Mouse (Mus musculus) midbrain, embryonic 11.5 days (tissue): ENCODE measurements around the gene Nfkb2. TPM values are rescaled to one million over a fixed set of nuclear protein-coding genes. Genes with fewer than 3 reads are reported as not detected.

Source experiments
- ATAC-seq: fragments of 200-750 bp; cut with Nextera tagmentation; 2 replicates; pipeline ENCODE4 v1.8.0; 2017; ENCODE audit warnings: moderate TSS enrichment, moderate library complexity; ENCODE audit not compliant: low FRiP score
- DNase-seq: peaks from one replicate; pipeline ENCODE4 v3.0.0; 2015; ENCODE audit warnings: low spot score; ENCODE audit errors: missing footprints
- H3K27ac ChIP-seq: fragments of 300-500 bp; sonication (generic); 2 replicates; pipeline ENCODE4 v1.5.1; 2014; ENCODE audit warnings: low read depth, low read length
- H3K27me3 ChIP-seq: fragments of 300-500 bp; sonication (generic); 2 replicates; pipeline ENCODE4 v1.6.1; 2014; ENCODE audit warnings: mild to moderate bottlenecking, low read length, moderate library complexity, mixed read lengths; ENCODE audit not compliant: control insufficient read depth, insufficient read depth
- H3K36me3 ChIP-seq: fragments of 300-500 bp; sonication (generic); 2 replicates; pipeline ENCODE4 v1.6.1; 2014; ENCODE audit warnings: mild to moderate bottlenecking, low read length, moderate library complexity, mixed read lengths; ENCODE audit not compliant: control insufficient read depth, insufficient read depth
- H3K4me1 ChIP-seq: fragments of 300-500 bp; sonication (generic); 2 replicates; pipeline ENCODE4 v1.6.1; 2014; ENCODE audit warnings: low read length; ENCODE audit not compliant: control insufficient read depth, insufficient read depth
- H3K4me2 ChIP-seq: fragments of 300-500 bp; sonication (generic); 2 replicates; pipeline ENCODE4 v1.6.1; 2014; ENCODE audit warnings: mild to moderate bottlenecking, moderate library complexity
- H3K4me3 ChIP-seq: fragments of 300-500 bp; sonication (generic); 2 replicates; pipeline ENCODE4 v1.5.1; 2014; ENCODE audit warnings: low read depth, low read length
- H3K9ac ChIP-seq: fragments of 300-500 bp; sonication (generic); 2 replicates; pipeline ENCODE4 v1.6.1; 2014; ENCODE audit warnings: low read length
- H3K9me3 ChIP-seq: fragments of 300-500 bp; sonication (generic); 2 replicates; pipeline ENCODE4 v1.6.1; 2016; ENCODE audit warnings: low read length; ENCODE audit not compliant: control insufficient read depth
- WGBS: fragments of 180-500 bp; shearing (Covaris S2); extraction: QIAGEN DNeasy Blood & Tissue Kit; methylation state at CpG from one replicate; pipeline ENCODE4 v1.1.7; 2014; 5-methylcytosine and 5-hydroxymethylcytosine counted together
- polyA plus RNA-seq: library from polyadenylated mRNA; unstranded; fragments of >200 nt; fragmentation: Nextera tagmentation; extraction: Ambion mirVana; gene quantifications from 2 replicates; pipeline ENCODE4 v1.2.1, GENCODE M21; 2014

The Nfkb2 gene
- polyA plus RNA-seq, 1 experiment from 2014 or later, result 3.9 TPM

DNA sequence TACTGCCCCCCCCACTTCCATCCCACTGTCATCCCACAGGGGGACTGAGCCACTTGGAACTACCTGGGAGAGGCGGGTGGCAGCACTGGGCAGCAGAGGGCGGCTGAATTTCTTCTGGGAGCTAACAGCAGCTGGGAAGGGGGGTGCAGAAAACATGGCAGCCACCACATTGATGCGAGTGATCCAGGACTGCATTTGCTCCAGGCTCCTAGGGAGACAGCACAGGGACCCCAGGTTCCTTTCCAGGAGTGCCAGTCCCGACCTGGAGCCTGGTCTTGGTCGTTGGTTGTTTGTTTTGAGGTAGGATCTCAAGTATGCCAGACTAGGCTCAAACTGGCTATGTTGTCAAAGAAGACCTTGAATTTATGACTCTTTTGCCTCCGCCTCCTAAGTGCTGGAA, 9.5 kb downstream of the Nfkb2 start:
- no peak overlapping the region for H3K4me3 ChIP-seq
- ATAC-seq (no peak), DNase-seq (peak; percentile 54)
- no peak overlapping the region for H3K9ac ChIP-seq
- WGBS, result 65% methylated on average over 6 of the region's 6 CpGs
- no peaks in the 10 kb centered on the region for H3K9me3 ChIP-seq
- peaks cover 11% of the 10 kb centered on the region for H3K4me1 ChIP-seq
- no peaks in the 10 kb centered on the region for H3K36me3 ChIP-seq
- no peak overlapping the region for H3K4me2 ChIP-seq
- peaks cover 57% of the 10 kb centered on the region for H3K27me3 ChIP-seq
- no peak overlapping the region for H3K27ac ChIP-seq

DNA sequence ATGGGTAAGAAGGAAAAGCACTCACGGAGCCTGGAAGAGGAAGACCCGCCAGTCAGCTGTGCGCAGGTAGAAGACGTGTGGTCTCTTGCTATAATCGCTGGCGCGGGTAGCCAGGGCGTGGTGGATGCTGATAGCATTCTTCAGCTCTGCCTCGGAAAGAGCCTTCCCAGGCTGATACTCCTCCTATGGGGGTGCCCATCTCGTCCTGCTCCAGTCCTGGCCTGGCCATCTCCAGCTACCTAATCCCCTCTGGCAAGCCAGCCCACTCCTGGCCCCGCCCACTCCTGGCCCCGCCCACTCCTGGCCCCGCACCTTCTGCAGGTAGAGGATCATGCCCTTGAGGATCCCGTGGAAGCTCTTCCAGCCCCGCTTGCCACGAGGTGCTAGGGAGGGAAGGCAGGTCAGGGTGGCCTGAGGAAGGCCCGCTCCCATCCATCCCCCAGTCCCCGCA, 10.1 kb downstream of the Nfkb2 start:
- Histone ChIP-seq H3K36me3 (no peaks in the 10 kb centered on the region), H3K27me3 (peaks cover 59% of the 10 kb centered on the region), H3K4me1 (peaks cover 13% of the 10 kb centered on the region), H3K9ac (no peak overlapping the region), H3K4me3 (no peak overlapping the region), H3K9me3 (no peaks in the 10 kb centered on the region), H3K27ac (no peak overlapping the region), H3K4me2 (no peak overlapping the region)
- DNase-seq, result peak; percentile 62
- no peak for ATAC-seq
- WGBS, result 15% methylated on average over 18 of the region's 18 CpGs

DNA sequence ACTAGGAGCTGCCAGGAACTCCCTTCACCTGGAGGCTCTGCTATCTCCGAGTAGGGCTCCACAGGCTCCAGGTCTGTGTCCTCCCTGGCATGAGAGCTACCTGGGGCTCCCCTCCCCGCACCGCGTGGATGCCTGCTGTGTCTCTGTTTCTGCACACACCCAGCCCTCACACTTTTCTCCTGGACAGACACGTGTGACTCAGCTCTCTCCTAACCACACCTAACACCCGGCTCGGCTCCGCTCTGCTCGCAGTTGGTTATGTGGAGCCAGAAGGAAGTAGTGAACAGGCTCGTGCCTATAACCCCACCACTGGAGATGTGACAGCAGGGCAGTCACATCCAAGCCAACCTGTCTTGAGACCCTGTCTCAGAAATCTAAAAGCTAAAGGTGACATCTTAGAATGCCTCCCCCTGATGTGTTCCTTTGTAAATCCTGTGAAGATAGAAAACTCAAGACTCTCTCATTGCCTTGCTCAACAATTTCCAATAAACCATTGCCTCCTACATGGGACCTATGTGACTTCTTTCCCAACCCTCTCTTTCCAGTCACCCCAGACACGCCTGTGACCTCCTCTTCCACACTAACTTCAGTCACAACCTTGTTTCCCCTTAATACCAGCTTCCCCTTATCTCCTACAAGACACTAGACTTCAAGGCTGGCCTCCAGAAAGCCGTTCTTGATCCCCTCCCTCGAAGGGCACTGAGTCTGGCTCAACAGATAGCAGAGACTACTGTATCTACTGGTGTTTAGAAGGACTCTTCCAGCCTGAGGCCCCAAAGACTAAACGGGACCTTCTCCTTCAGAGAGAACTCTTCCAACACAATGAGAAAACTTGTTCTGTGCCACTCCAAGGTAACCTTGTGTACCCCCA, 11.0 kb downstream of the Nfkb2 start:
- Histone ChIP-seq H3K4me3 (no peak overlapping the region), H3K4me1 (peaks cover 14% of the 10 kb centered on the region), H3K9me3 (no peaks in the 10 kb centered on the region), H3K36me3 (no peaks in the 10 kb centered on the region), H3K9ac (no peak overlapping the region), H3K27me3 (peaks cover 68% of the 10 kb centered on the region), H3K27ac (no peak overlapping the region), H3K4me2 (no peak overlapping the region)
- WGBS, result 50% methylated on average over 14 of the region's 14 CpGs
- ATAC-seq (no peak), DNase-seq (peak; percentile 85)

GRCm38 (mm10) chr19:46315752-46316610, 11.9 kb downstream of the Nfkb2 start:
- WGBS, result 59% methylated on average over 12 of the region's 12 CpGs
- ATAC-seq, result no peak
- Histone ChIP-seq H3K9ac (no peak overlapping the region), H3K27me3 (peaks cover 74% of the 10 kb centered on the region), H3K9me3 (no peaks in the 10 kb centered on the region), H3K4me3 (no peak overlapping the region), H3K36me3 (no peaks in the 10 kb centered on the region), H3K27ac (no peak overlapping the region), H3K4me2 (no peak overlapping the region), H3K4me1 (peaks cover 18% of the 10 kb centered on the region)
- DNase-seq, result peak; percentile 82

GRCm38 (mm10) chr19:46316846-46317545, 12.9 kb downstream of the Nfkb2 start:
- peaks cover 74% of the 10 kb centered on the region for H3K27me3 ChIP-seq
- ATAC-seq, result no peak
- no peaks in the 10 kb centered on the region for H3K9me3 ChIP-seq
- DNase-seq, result peak; percentile 81
- peak overlapping the region; percentile 37 for H3K4me3 ChIP-seq
- peaks cover 29% of the 10 kb centered on the region for H3K4me1 ChIP-seq
- peak overlapping the region; percentile 38 for H3K9ac ChIP-seq
- WGBS, result 30% methylated on average over 15 of the region's 15 CpGs
- peak overlapping the region; percentile 48 for H3K4me2 ChIP-seq
- no peak overlapping the region for H3K27ac ChIP-seq
- H3K36me3 ChIP-seq, result no peaks in the 10 kb centered on the region

DNA sequence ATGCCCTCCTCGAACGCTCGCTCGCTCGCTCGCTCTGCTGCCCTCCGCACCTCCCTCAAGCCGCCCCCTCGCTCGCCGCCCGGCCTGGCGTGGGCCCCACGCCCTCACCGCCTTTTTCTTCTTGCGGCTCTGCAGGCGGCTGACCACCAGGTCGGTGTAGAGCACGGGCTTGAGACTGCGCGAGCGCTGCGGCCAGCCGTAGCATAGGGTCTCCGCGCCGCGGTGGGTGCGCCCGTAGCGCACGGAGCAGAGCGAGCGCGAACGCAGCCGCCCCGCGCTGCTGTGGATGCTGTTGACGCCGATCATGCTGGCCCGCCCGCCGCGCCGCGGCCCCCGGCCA, 13.4 kb downstream of the Nfkb2 start:
- H3K9ac ChIP-seq, result peak overlapping the region; percentile 38
- peak; percentile 94 for DNase-seq
- no peak overlapping the region for H3K27ac ChIP-seq
- H3K4me2 ChIP-seq, result peak overlapping the region; percentile 48
- under 1% methylated on average over 47 of the region's 48 CpGs for WGBS
- peaks cover 34% of the 10 kb centered on the region for H3K4me1 ChIP-seq
- no peak for ATAC-seq
- H3K9me3 ChIP-seq, result no peaks in the 10 kb centered on the region
- no peaks in the 10 kb centered on the region for H3K36me3 ChIP-seq
- H3K27me3 ChIP-seq, result peaks cover 74% of the 10 kb centered on the region
- peak overlapping the region; percentile 37 for H3K4me3 ChIP-seq

GRCm38 (mm10) chr19:46318031-46318471, 13.9 kb downstream of the Nfkb2 start:
- H3K27ac ChIP-seq, result no peak overlapping the region
- peak overlapping the region; percentile 38; the same call in 1 of the 2 replicates for H3K9ac ChIP-seq
- H3K4me1 ChIP-seq, result peaks cover 37% of the 10 kb centered on the region
- no peaks in the 10 kb centered on the region for H3K9me3 ChIP-seq
- H3K4me3 ChIP-seq, result peak overlapping the region; percentile 37
- no peak for DNase-seq
- H3K27me3 ChIP-seq, result peaks cover 74% of the 10 kb centered on the region
- ATAC-seq, result no peak
- peak overlapping the region; percentile 48 for H3K4me2 ChIP-seq
- 2% methylated on average over 28 of the region's 42 CpGs for WGBS
- H3K36me3 ChIP-seq, result no peaks in the 10 kb centered on the region

- DNase-seq (peak; percentile 92), ATAC-seq (no peak)
- peaks cover 37% of the 10 kb centered on the region for H3K4me1 ChIP-seq
- no peak overlapping the region for H3K4me3 ChIP-seq
- peaks cover 69% of the 10 kb centered on the region for H3K27me3 ChIP-seq
- 12% methylated on average over 14 of the region's 16 CpGs for WGBS
- H3K4me2 ChIP-seq, result peak overlapping the region; percentile 48; the same call in 1 of the 2 replicates
- no peaks in the 10 kb centered on the region for H3K36me3 ChIP-seq
- no peak overlapping the region for H3K27ac ChIP-seq
- H3K9me3 ChIP-seq, result no peaks in the 10 kb centered on the region
- H3K9ac ChIP-seq, result no peak overlapping the region
Measured at GRCm38 (mm10) chr19:46318586-46319378, 14.7 kb downstream of the Nfkb2 start.
